Mouse (Mus musculus) embryonic facial prominence, embryonic 10.5 days (tissue): ENCODE measurements around the gene Fkbp11. TPM values are rescaled to one million over a fixed set of nuclear protein-coding genes. Genes with fewer than 3 reads are reported as not detected.
A peak's percentile ranks its signal among the peaks of the same experiment; 100 is the strongest.

Experiments used
- DNase-seq: peaks from one replicate; pipeline ENCODE4 v3.0.0-alpha.2; 2017; ENCODE audit warnings: low spot score
- H3K27ac ChIP-seq: fragments of 300-500 bp; sonication (generic); replicated peaks from 2 replicates; pipeline ENCODE4 v1.5.1; 2016; ENCODE audit warnings: mild to moderate bottlenecking
- H3K27me3 ChIP-seq: fragments of 300-500 bp; sonication (generic); replicated peaks from 2 replicates; pipeline ENCODE4 v1.6.1; 2016; ENCODE audit warnings: low read depth, mild to moderate bottlenecking; ENCODE audit not compliant: poor library complexity, severe bottlenecking
- H3K36me3 ChIP-seq: fragments of 300-500 bp; sonication (generic); replicated peaks from 2 replicates; pipeline ENCODE4 v1.6.1; 2016; ENCODE audit warnings: mild to moderate bottlenecking, moderate library complexity
- H3K4me1 ChIP-seq: fragments of 300-500 bp; sonication (generic); 2 replicates; pipeline ENCODE4 v1.6.1; 2016
- H3K4me3 ChIP-seq: fragments of 300-500 bp; sonication (generic); 2 replicates; pipeline ENCODE4 v1.5.1; 2016; ENCODE audit warnings: mild to moderate bottlenecking, moderate library complexity
- H3K9me3 ChIP-seq: fragments of 300-500 bp; sonication (generic); 2 replicates; pipeline ENCODE4 v1.6.1; 2016; ENCODE audit warnings: mild to moderate bottlenecking
- WGBS: fragments of 180-500 bp; shearing (Covaris S2); methylation state at CpG from one replicate; pipeline ENCODE4 v1.1.7; 2016; 5-methylcytosine and 5-hydroxymethylcytosine counted together
- polyA plus RNA-seq: library from polyadenylated mRNA; unstranded; fragments of >200 nt; fragmentation: Nextera tagmentation; extraction: Ambion mirVana; gene quantifications from 2 replicates; pipeline ENCODE4 v1.2.1, GENCODE M21; 2016

Gene Fkbp11
- polyA plus RNA-seq, 1 experiment from 2014 or later, result 26.3 TPM

DNA sequence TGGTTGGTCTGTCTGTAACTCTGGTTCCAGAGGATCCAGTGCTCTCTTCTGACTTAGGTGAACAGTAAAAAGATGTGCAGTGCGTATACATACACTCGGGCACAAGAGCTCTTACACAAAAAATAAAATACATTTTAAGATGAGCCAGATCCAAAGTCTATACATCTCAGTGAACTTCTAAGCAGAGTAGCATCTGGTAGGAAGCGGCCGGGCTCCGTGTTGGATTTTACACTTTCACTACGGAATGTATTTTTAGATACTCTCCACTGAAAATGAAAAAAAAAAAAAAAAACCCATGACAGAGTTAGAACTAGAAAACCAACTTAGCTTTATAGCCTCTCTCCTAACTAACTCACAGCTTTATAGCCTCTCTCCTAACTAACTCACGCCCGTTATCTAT lies 47.3 kb downstream of the Fkbp11 start:
- H3K4me1 ChIP-seq, result peaks cover 24% of the 10 kb centered on the region
- H3K27ac ChIP-seq, result no peak overlapping the region
- no peaks in the 10 kb centered on the region for H3K9me3 ChIP-seq
- no peaks in the 10 kb centered on the region for H3K36me3 ChIP-seq
- WGBS, result 90% methylated on average over 8 of the region's 8 CpGs
- peaks cover 46% of the 10 kb centered on the region for H3K27me3 ChIP-seq
- no peak overlapping the region for H3K4me3 ChIP-seq
- DNase-seq, result no peak

DNA sequence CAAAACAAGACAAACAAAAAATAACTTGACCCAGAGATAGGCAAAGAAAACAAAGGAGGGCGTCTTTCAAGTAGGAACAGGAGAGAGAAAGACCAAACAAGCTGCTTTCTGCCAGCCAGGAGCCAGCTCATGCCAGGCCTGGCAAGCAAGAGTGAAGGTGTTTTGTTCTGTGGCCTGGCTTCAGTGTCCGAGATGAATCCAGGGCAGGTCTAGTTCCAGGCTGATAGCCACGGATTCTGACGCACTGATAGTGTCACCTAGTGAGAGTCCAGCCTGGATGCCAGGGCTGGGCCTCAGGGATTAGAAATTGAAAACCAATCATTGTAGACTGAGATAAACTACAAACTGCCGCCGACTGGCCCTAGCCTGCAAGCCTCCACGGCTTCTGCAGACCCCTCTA lies 50.0 kb downstream of the Fkbp11 start:
- H3K27ac ChIP-seq, result no peak overlapping the region

DNA sequence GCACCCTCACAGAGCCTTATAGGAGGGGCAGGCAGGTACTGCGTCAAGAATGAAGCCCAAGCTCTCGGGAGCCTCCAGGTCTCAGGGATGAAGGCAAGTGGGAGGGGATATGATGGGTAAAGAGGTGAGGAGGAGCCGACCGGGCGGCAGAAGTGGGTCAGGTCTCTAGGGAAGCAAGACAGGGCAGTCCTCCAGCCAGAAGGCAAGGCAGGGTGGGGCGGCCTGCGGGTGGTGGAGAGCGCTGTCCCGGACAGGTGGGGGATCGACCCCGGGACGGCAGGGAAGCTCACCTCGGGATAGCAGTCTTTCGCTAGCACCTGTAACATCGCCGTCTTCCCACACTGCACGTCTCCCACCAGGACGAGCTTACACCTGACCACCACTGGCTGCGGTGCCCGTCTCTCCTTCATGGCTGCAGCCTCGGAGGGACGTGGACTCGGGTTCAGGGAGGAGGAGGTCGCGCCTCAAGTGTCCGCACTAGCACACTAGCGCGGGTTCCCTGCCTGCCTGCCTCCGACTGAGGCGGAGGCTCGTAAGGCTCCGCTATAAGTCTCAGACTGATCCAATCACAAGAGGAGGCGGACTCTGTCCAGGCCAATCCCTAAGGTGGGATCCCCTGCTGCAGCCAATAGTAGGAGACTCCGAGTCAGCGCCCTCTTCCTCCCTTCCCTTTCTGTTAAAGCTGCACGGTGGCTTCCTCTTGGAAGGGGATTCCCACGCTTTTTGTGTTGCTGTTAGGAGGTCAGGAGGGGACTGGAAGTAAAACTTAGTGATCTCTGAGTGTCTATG lies 50.9 kb downstream of the Fkbp11 start, which contains the start of gene Rnd1:
Gene Rnd1 (minus strand): TSS at position 522 of the 789 bp plus-strand sequence.
- peak; percentile 87 for DNase-seq
- no peak within 1 kb of the TSS for H3K27ac ChIP-seq
- H3K36me3 ChIP-seq, result no peaks in the 10 kb centered on the region
- under 1% methylated on average over 37 of the region's 37 CpGs for WGBS
- peak within 1 kb of the TSS; percentile 62 for H3K4me3 ChIP-seq
- no peaks in the 10 kb centered on the region for H3K9me3 ChIP-seq
- H3K4me1 ChIP-seq, result peaks cover 41% of the 10 kb centered on the region
- H3K27me3 ChIP-seq, result peaks cover 78% of the 10 kb centered on the region

More for the DNA sequence above, 50.0 kb downstream of the Fkbp11 start:
- Histone ChIP-seq H3K36me3 (no peaks in the 10 kb centered on the region), H3K9me3 (no peaks in the 10 kb centered on the region), H3K4me1 (peaks cover 41% of the 10 kb centered on the region), H3K27me3 (peaks cover 71% of the 10 kb centered on the region), H3K4me3 (no peak overlapping the region)
- WGBS, result 73% methylated on average over 7 of the region's 7 CpGs
- no peak for DNase-seq

DNA sequence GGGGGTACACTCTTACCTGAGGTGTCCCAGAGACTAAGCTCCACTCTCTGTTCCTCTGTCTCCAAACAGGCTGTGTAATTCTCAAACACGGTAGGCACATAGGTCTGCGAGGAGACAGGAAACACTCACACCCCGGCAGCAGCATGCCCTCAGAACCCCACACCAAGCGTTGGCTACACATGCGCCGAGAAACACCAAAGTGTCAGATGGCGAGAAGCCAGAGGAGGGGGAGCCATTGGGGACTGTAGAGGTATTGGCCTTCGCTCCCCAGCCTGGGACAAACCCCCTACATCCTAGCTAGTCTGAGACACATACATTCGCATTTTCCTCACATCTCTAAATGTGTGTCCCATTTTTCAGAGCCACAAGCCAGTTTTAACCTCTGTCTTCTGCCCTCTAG lies 51.5 kb downstream of the Fkbp11 start:
- H3K27me3 ChIP-seq, result peaks cover 78% of the 10 kb centered on the region
- H3K9me3 ChIP-seq, result no peaks in the 10 kb centered on the region
- H3K36me3 ChIP-seq, result no peaks in the 10 kb centered on the region
- 4% methylated on average over 9 of the region's 9 CpGs for WGBS
- H3K4me1 ChIP-seq, result peaks cover 41% of the 10 kb centered on the region
- no peak for DNase-seq
- H3K4me3 ChIP-seq, result peak overlapping the region; percentile 62
- no peak overlapping the region for H3K27ac ChIP-seq

DNA sequence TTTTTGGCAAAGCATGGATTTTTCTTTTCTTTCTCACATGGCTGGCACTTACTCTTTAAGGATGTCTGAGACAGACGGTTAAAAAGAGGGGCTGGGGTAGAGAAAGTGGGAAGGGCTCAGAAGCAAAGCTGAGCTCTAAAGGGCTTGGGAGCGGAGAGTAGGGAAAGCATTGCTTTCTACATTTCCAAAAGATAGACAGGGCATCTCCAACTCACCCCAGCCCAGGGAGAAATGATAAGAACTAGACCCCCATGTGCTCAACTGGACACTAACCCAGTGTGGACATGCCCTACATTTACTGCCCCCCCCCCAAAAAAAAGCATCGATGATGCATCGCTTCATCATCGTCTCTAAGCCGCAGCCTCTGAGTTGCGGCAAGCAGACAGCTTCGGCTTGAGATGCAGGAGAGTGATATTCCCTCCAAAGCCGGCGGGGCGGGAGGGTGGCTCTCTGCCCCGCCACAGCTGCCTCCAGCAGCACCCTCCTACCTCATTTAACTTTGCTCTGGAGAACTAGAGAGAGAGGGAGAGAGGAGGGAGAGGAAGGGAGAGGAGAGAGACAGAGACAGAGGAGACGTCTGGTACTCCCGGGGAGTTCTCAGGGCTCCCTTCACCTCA lies 52.3 kb downstream of the Fkbp11 start:
- Histone ChIP-seq H3K4me3 (peak overlapping the region; percentile 62), H3K27me3 (peaks cover 73% of the 10 kb centered on the region), H3K36me3 (no peaks in the 10 kb centered on the region), H3K9me3 (no peaks in the 10 kb centered on the region), H3K27ac (no peak overlapping the region), H3K4me1 (peaks cover 41% of the 10 kb centered on the region)
- WGBS, result 7% methylated on average over 14 of the region's 14 CpGs
- no peak for DNase-seq

DNA sequence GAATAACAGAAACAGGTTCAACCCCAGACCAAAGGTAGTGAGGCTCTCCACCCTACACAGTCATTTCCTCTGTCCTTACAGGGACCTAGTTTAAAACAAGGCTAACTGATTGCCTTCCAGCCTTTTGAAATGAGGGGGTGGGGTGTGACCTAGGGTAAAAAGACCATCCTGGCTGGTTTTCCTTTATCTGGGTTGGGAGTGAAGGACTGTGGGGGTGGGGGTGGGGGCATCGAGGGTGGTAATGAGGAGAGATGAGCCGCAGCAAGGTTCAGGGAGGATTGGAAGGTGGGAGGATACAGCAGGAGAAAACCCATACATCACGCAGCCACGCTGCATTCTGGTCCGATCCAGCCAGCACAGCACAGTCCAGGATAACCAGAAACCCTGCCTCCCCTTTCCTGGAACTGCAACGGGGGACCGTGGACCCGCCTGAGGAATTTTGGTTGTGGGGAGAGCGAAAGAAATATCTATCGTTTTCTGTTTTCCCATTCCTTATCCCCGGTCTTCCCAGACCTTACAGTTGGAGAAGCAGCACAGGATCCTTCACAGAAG lies 52.9 kb downstream of the Fkbp11 start:
- no peak overlapping the region for H3K27ac ChIP-seq
- peaks cover 41% of the 10 kb centered on the region for H3K4me1 ChIP-seq
- H3K9me3 ChIP-seq, result no peaks in the 10 kb centered on the region
- peaks cover 73% of the 10 kb centered on the region for H3K27me3 ChIP-seq
- H3K4me3 ChIP-seq, result peak overlapping the region; percentile 62
- H3K36me3 ChIP-seq, result 0 out of 2 replicates have a peak, but pooled peaks cover 3% of the 10 kb centered on the region
- DNase-seq, result no peak
- 26% methylated on average over 11 of the region's 11 CpGs for WGBS

Other genes with a start within 250 kb of the Fkbp11 start
- 0.20 and 0.26 TPM in 2 replicates for gene Lalba, start 245.5 kb downstream of the Fkbp11 start, polyA plus RNA-seq
- gene Olfr279, start 235.8 kb downstream of the Fkbp11 start, polyA plus RNA-seq, result not detected in 2 replicates
- 151 and 152 TPM in 2 replicates for gene Kansl2, start 193.9 kb downstream of the Fkbp11 start, polyA plus RNA-seq
- gene Ccnt1, start 157.3 kb downstream of the Fkbp11 start, polyA plus RNA-seq, result 64.5 and 64.6 TPM in 2 replicates
- gene 4930415O20Rik, start 157.2 kb downstream of the Fkbp11 start, polyA plus RNA-seq, result 0.39 TPM in 1 of 2 replicates, not detected in the other
- 11.6 and 14.0 TPM in 2 replicates for gene Adcy6, start 118.1 kb downstream of the Fkbp11 start, polyA plus RNA-seq
- 32.3 and 37.0 TPM in 2 replicates for gene Cacnb3, start 97.4 kb downstream of the Fkbp11 start, polyA plus RNA-seq
- gene Ddx23, start 65.3 kb downstream of the Fkbp11 start, polyA plus RNA-seq, result 31.2 and 32.1 TPM in 2 replicates
- 0.88 and 1.5 TPM in 2 replicates for gene Rnd1, start 50.7 kb downstream of the Fkbp11 start, polyA plus RNA-seq
- 0.60 and 0.80 TPM in 2 replicates for gene Ccdc65, start 20.0 kb downstream of the Fkbp11 start, polyA plus RNA-seq
- 41.6 and 43.1 TPM in 2 replicates for gene Arf3, start 35.0 kb upstream of the Fkbp11 start, polyA plus RNA-seq
- gene Wnt10b, start 50.0 kb upstream of the Fkbp11 start, polyA plus RNA-seq, result 0.34 and 0.40 TPM in 2 replicates
- gene Wnt1, start 61.7 kb upstream of the Fkbp11 start, polyA plus RNA-seq, result 1.0 and 1.5 TPM in 2 replicates
- not detected in 2 replicates for gene Ddn, start 81.3 kb upstream of the Fkbp11 start, polyA plus RNA-seq
- 83.5 and 85.3 TPM in 2 replicates for gene Prkag1, start 103.3 kb upstream of the Fkbp11 start, polyA plus RNA-seq
- 12.1 and 12.7 TPM in 2 replicates for gene Kmt2d, start 143.0 kb upstream of the Fkbp11 start, polyA plus RNA-seq
- gene Rhebl1, start 166.3 kb upstream of the Fkbp11 start, polyA plus RNA-seq, result 29.2 and 29.5 TPM in 2 replicates
- gene Dhh, start 170.3 kb upstream of the Fkbp11 start, polyA plus RNA-seq, result 0.31 and 0.34 TPM in 2 replicates
- 23.4 and 26.9 TPM in 2 replicates for gene Lmbr1l, start 190.0 kb upstream of the Fkbp11 start, polyA plus RNA-seq
- gene Tuba1b, start 206.4 kb upstream of the Fkbp11 start, polyA plus RNA-seq, result 2,343 and 2,408 TPM in 2 replicates
- not detected in 2 replicates for gene Gm49450, start 225.4 kb upstream of the Fkbp11 start, polyA plus RNA-seq
- 2,739 and 2,840 TPM in 2 replicates for gene Tuba1a, start 225.5 kb upstream of the Fkbp11 start, polyA plus RNA-seq